Mouse (Mus musculus): ENCODE results near the gene P4ha1. TPM values are rescaled to one million over a fixed set of nuclear protein-coding genes. Genes with fewer than 3 reads are reported as not detected.
"Not testable (repeated sequence)": the region's sequence is repeated elsewhere in the genome, so short reads cannot be mapped to it uniquely, and the experiment has no call there.

Gene P4ha1
- total RNA-seq (2021) = 10 to 100 TPM; 44.4 to 79.9 TPM
- 4.7 and 7.6 TPM in 2 replicates for polyA plus RNA-seq (2012; rRNA removed)
- long read RNA-seq, full-length matches to known transcripts = 43 of 47 reads
- long read RNA-seq, partial matches to known transcripts = 1 of 47 reads
- long read RNA-seq, other reads (novel, unspliced or antisense) = 3 of 47 reads

DNA sequence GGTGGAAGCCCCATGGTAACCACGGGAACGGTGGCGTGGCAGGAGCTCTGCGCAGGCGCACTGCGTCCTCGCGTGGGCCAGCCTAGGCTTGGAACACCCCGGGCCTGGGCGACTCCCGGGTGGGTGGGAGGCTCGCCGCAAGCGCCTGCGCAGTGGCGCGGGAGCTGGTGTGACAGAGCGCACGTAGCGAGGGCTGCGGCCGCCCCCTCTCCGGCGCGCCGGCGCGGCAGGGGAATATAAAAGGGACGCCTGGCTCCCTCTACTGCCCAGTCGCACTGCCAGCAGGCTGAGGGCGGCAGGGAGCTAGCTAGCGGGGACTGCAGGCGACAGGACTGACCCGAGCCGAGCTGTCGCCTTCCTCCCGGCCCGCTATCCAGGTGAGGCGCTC lies at the start of gene P4ha1:
Gene P4ha1 (plus strand): TSS at position 197 of the 388 bp plus-strand sequence.
- peak; percentile 100 for DNase-seq

DNA sequence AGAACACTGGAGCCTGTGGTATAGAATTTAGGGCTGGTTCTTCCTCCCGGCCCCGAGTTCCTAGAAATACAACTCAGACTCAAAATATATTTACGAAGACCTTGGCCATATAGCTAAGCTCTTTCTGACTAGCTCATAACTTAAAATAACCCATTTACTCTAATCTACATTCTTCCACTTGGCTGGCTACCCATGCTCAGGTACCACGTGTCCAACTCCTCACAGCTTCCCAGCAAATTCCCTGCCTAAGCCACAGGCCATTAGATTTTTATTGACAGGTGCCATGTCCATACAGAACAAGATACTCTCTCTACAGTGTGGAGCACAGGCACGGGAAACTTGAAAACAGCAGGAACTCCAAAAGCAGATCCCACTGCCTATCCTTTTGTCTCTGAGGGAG lies 47.4 kb upstream of the P4ha1 start:
- DNase-seq = no peak

DNA sequence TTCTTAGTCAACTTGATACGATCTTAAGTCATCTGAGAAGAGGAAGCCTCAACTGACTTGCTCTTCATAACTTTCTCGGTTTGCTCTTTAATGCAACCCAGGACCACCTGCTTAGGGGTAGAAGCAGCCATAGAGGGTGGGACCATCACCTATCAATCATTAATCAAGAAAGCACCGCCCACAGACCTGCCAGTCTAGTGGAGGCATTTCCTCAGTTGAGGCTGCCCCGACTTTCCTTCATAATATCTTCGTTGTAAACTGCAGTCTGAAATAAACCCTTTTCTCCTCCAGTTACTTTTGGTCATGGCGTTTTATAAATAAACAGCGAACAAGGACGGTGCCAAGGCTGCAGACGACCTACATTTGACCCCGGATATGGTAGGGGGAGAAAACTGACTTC lies 46.0 kb upstream of the P4ha1 start:
- no peak for DNase-seq

- DNase-seq = no peak
Observed at GRCm38 (mm10) chr10:59277729-59278475, 45.2 kb upstream of the P4ha1 start.

DNA sequence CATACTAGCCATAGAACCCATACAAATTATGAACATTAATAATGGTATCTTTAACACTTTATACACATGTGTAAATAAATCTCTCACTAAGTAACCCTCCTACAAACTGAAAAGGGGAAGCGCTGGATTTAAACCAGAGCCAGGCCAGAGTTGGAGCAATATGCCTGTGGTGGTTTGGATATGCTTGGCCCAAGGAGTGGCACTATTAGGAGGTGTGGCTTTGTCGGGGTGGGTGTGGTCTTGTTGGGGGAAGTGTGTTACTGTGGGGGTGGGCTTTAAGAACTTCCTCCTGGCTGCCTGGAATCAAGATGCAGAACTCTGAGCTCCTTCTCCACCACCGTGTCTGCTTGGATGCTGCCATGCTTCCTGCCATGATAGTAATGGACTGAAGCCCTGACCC lies 39.9 kb upstream of the P4ha1 start:
- DNase-seq = no peak

DNA sequence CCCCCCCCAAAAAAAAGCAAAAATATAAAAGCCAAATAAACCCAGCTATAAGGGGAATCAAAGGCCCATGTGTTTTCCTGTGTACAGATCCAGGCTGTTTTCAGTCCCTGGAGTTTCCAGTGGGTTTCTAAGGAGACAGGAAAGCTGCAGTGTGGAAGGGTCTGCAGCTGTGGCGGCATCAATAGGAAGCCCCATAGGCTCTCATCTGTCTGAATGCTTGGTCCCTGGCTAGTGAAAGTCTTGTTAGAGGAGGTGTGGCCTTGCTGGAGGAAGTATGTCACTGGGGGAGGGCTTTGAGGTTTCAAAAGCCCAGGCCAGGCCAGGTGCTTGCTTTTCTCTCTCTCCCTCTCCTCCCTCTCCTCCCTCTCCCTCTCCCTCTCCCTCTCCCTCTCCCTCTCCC lies 39.3 kb upstream of the P4ha1 start:
- no peak for DNase-seq

- no peak for DNase-seq
Observed at GRCm38 (mm10) chr10:59285530-59285929, 37.6 kb upstream of the P4ha1 start.

DNA sequence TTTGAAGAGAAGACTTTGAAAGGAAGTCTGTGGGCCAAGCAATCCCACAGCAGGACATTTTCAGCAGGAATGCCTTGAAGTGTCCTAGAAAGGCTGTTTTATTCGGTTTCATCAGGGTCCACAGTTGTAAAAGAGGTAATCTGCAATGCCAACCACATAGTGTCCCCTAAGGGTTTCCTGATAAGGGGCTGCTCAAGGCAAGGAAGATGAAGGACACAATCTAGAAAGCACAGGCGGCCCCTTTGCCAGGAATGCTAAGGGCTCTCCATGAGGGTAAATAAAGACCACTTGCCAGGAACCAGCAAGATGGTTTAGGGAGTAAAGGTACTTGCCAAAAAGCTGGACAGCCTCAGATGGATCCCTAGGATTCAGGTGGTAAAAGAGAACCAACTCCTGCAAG lies 35.8 kb upstream of the P4ha1 start:
- DNase-seq = no peak

DNA sequence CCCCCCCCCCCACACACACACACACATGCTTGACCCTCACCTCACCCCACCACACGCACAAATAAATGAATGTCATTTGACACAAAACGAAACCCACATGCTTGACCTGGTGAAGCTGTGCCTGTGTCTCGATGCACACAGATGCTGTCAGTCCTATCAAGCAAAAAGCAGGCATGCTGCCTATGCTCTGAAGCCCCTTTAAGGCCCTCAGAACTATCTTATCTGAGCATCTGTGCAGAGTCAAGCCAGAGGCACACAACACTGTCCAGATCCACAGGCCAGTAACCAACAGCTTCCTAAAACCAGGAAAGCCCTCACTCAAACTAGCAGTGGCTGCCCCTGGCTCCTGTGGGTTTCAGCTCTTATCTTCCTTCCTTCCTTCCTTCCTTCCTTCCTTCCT lies 35.4 kb upstream of the P4ha1 start:
- DNase-seq = no peak

GRCm38 (mm10) chr10:59289062-59289461 lies 34.0 kb upstream of the P4ha1 start:
- DNase-seq = no peak

DNA sequence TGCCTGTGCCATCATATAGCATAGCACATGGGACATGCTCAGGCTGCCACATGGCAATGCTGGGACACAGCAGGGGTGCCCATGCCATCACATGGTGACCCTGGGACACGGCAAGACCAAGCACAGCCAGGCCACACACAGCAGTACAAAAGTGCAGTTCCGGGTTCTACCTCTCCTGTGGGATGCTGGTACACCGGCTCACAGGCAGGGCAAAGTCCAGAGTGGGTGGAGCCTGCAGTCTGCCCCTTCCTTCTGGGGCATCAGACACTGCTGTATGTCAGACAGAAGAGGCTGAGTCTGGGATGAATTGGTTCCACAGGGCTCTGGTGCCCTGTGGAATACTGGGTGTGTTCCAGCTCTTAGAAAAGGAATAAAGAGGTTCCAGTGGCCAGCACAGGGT lies 31.6 kb upstream of the P4ha1 start:
- DNase-seq = no peak

DNA sequence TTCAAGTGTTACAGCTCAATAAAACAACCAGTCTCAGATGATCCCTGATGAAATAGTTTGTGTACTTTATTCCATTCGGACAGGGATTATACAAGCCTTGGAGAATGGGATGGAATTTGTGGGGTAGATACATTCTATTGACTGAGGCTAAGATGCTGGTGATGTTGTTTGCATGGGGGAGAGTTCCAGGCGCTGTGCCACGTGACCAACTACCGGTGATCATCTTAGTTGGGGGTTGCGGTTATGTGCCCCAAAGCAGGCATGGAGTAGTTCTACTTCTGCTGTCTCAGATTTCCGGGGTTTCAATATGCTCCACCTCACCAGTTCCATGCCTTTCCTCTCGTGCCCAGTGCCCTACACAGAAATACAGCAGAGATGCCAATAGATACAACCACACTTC lies 31.0 kb upstream of the P4ha1 start:
- DNase-seq = no peak

DNA sequence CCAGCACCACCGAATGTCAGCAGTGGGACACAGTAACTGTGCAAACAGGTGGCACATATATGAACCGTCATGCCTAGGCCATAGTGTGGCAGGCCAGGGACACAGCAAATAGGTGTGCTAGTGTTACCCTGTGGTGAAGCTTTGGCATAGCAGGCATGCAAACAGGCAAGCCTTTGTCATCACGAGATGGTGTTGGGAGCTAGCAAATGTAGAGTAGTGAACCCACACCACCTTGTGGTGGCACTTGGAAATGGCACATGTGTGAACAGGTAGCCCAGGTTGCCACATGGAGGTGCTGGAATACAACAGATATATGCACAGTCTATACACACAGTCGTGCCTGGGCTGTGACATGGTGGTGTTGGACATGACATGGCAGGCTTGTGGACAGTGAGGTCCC lies 30.5 kb upstream of the P4ha1 start:
- DNase-seq = peak; percentile 79

- DNase-seq = peak; percentile 55
Observed at GRCm38 (mm10) chr10:59295241-59295811, 27.8 kb upstream of the P4ha1 start.

DNA sequence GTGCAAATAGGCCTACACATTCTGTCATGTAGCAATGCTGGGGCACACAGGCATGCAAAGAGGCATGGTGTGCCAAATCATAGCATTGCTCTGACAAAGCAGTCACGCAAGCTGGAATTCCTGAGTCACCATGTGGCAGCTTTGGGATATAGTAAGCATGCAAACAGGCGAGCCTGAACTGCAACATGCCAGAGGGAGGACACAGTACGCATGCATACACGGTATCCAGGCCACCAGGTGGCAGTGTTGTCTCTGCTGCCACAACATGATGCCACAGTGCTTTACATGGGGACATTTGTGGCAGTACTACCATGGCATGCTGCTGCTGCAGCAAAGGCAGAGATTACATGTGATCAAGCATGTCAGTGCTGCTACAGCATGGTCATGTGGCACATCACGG lies 26.8 kb upstream of the P4ha1 start:
- peak; percentile 76 for DNase-seq

DNA sequence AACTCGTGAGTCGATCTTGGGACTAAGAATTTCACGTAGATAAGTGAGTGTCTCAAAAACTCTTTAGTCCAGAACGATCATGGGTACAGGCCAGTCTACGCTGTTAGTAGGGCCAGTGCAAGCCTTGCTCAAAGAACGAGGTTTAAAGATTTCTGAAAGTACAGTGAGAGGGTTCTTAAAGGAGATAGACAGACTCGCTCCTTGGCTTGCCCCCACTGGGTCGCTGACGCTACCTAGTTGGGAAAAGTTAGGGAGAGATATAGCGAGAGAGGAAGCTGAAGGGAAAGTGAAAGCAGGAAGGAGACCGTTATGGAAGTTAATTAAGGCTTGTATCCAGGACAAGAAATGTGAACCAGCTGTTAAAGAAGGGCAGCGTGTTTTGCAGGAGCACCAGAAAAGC lies 20.4 kb upstream of the P4ha1 start:
- DNase-seq = not testable (repeated sequence)

DNA sequence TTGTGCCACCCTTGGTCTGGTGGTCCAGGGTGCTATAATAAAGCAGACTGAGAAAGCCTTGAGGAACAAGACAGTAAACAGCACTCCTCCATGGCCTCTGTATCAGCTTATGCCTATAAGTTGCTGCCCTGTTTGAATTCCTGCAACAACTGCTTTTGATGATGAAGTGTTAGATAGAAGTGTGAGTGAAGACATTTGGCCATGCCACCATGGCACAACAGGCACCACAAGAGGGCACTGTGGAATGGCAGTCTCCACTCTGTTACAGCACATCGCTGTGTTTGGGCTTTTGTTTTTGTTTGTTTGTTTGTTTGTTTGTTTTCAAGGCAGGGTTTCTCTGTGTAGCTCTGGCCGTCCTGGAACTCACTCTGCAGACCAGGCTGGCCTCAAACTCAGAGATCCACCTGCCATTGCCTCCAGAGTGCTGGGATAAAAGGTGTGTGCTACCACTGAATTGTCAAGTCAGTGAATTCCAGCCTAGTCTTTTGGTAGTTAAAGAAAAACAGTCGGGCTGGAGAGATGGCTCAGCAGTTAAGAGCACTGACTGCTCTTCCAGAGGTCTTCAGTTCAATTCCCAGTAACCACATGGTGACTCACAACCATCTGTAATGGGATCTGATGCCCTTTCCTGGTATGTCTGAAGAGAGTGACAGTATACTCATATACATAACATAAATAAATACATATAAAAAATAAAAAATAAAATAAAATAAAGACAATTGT lies 13.9 kb upstream of the P4ha1 start:
- DNase-seq = peak; percentile 41

GRCm38 (mm10) chr10:59310124-59310523 lies 13.0 kb upstream of the P4ha1 start:
- no peak for DNase-seq

GRCm38 (mm10) chr10:59310691-59311457 lies 12.2 kb upstream of the P4ha1 start:
- peak; percentile 31 for DNase-seq

DNA sequence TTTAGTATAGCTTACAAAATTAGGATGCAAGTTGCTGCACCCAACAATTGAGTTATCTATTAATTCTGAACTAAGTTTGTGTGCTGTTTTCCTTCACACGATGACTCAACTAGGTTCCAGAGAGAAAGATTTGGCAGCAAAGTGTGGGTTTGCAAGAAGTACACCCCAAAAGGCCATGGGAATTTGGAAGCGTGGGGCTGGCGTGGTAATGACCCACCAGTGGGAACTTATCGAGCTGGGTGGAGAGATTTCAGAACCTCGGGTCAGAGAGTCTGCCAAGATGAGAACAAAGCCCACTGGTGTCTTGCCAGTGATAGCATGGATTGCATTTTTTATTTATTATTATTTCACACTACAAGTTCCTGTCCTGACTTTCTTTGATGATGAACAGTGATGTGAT lies 11.2 kb upstream of the P4ha1 start:
- DNase-seq = no peak

DNA sequence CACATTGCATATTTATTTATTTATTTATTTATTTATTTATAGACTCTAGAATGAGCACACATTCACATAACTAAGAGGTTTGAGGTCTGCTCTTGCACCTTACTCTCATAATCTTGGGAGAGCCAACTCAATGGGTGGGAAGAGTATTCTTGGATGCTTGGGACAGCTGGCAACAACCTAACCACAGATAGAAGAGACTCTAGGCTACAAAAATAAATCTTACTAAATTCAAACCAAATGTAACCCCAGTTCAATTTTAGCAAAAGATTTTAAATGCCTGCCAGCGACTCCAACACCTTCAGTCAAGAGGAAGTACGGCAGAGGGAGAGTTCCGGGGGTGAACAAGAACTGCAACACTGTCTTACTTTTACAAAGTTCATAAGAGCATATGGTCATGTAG lies 2.0 kb upstream of the P4ha1 start:
- DNase-seq = no peak

GRCm38 (mm10) chr10:59322271-59322670 lies 825 bp upstream of the P4ha1 start:
- no peak for DNase-seq
